Mouse (Mus musculus): ENCODE results near the gene Gtf3c6. TPM values are rescaled to one million over a fixed set of nuclear protein-coding genes. Genes with fewer than 3 reads are reported as not detected.

Gene Gtf3c6
- total RNA-seq, 2 experiments from 2014 or later, result 19.5 to 27.2 TPM

Other genes starting within 250 kb of the Gtf3c6 start
- gene Mfsd4b1, start 232.8 kb downstream of the Gtf3c6 start, total RNA-seq (2021), result under 1 TPM; 0.57 to 0.79 TPM
- gene Slc16a10, start 115.8 kb downstream of the Gtf3c6 start, total RNA-seq (2021), result 1 to 10 TPM; 2.6 to 3.1 TPM
- 10 to 100 TPM; 19.3 to 21.3 TPM for gene Rpf2, start 11.1 kb downstream of the Gtf3c6 start, total RNA-seq (2021)
- gene Amd1, start 44.1 kb upstream of the Gtf3c6 start, total RNA-seq (2021), result 10 to 100 TPM; 76.0 to 83.6 TPM
- 10 to 100 TPM; 50.2 to 54.1 TPM for gene Cdk19, start 81.5 kb upstream of the Gtf3c6 start, total RNA-seq (2021)